Mouse (Mus musculus) CH12.LX (cell line): ENCODE results near the gene Pomp.

ENCODE experiments used
- BHLHE40 ChIP-seq: IDR thresholded peaks from 2 replicates; pipeline ENCODE4 v1.6.1; 2011; ENCODE audit warnings: mild to moderate bottlenecking, low read depth, low read length, improper control_type of control experiment
- CHD2 ChIP-seq: IDR thresholded peaks from 2 replicates; pipeline ENCODE4 v1.6.1; 2011; ENCODE audit warnings: low read length, improper control_type of control experiment
- CTCF ChIP-seq, 2 experiments: IDR thresholded peaks in 1 of 2; conservative IDR thresholded peaks in 1 of 2; 2 replicates each; pipeline ENCODE4 v1.5.1; 2011 to 2012; ENCODE audit warnings: low read depth in 2 of 2, low read length in 2 of 2, improper control_type of control experiment in 1 of 2, inconsistent platforms in 1 of 2, mild to moderate bottlenecking in 1 of 2, moderate library complexity in 1 of 2
- EP300 ChIP-seq: IDR thresholded peaks from 2 replicates; pipeline ENCODE4 v1.6.1; 2011; ENCODE audit warnings: low read length, improper control_type of control experiment
- ETS1 ChIP-seq: conservative IDR thresholded peaks from 2 replicates; pipeline ENCODE4 v1.6.1; 2012; ENCODE audit warnings: low read depth, mild to moderate bottlenecking, inconsistent platforms, low read length, improper control_type of control experiment, moderate library complexity
- IRF4 ChIP-seq: IDR thresholded peaks from 2 replicates; pipeline ENCODE4 v1.6.1; 2014; ENCODE audit warnings: low read depth, mild to moderate bottlenecking, inconsistent platforms, low read length, improper control_type of control experiment
- KAT2A ChIP-seq: IDR thresholded peaks from 2 replicates; pipeline ENCODE4 v1.6.1; 2012; ENCODE audit warnings: low read length, improper control_type of control experiment, inconsistent platforms; ENCODE audit not compliant: insufficient replicate concordance
- NELFE ChIP-seq: IDR thresholded peaks from 2 replicates; pipeline ENCODE4 v1.6.1; 2011; ENCODE audit warnings: low read depth, low read length, improper control_type of control experiment
- NRF1 ChIP-seq: IDR thresholded peaks from 2 replicates; pipeline ENCODE4 v1.6.1; 2014; ENCODE audit warnings: low read depth, mild to moderate bottlenecking, inconsistent platforms, low read length, improper control_type of control experiment, moderate library complexity
- POLR2A ChIP-seq: IDR thresholded peaks from 2 replicates; pipeline ENCODE4 v1.6.1; 2011; ENCODE audit warnings: low read depth, mild to moderate bottlenecking, improper control_type of control experiment, low read length
- TBP ChIP-seq: conservative IDR thresholded peaks from 2 replicates; pipeline ENCODE4 v1.6.1; 2011; ENCODE audit warnings: low read depth, low read length, improper control_type of control experiment
- TCF12 ChIP-seq: IDR thresholded peaks from 2 replicates; pipeline ENCODE4 v1.6.1; 2014; ENCODE audit warnings: low read depth, mild to moderate bottlenecking, inconsistent platforms, low read length, improper control_type of control experiment
- ZKSCAN1 ChIP-seq: IDR thresholded peaks from 2 replicates; pipeline ENCODE4 v1.6.1; 2012; ENCODE audit warnings: low read depth, inconsistent platforms, low read length, improper control_type of control experiment, borderline replicate concordance

GRCm38 (mm10) chr5:147818866-147819265 is 41.4 kb upstream of the Pomp start:
- TF ChIP-seq CTCF (conservative IDR thresholded peaks at IDR 0.05 in 1 of 2, IDR thresholded peaks at IDR 0.05 in 1 of 2; ENCODE audit: low read depth in 2 of 2, low read length in 2 of 2) (no peak), CHD2 (no peak), ETS1 (no peak), ZKSCAN1 (no peak), NELFE (no peak), BHLHE40 (no peak), POLR2A (no peak), EP300 (no peak), IRF4 (no peak), TBP (no peak), TCF12 (no peak), KAT2A (no peak), NRF1 (no peak)
